Mouse (Mus musculus) liver, embryonic 13.5 days (tissue): ENCODE results near the gene Iqck. TPM values are rescaled to one million over a fixed set of nuclear protein-coding genes. Genes with fewer than 3 reads are reported as not detected.

Experiments used
- ATAC-seq: fragments of 200-750 bp; cut with Nextera tagmentation; 2 replicates; pipeline ENCODE4 v1.8.0; 2017; ENCODE audit warnings: low read depth, mild to moderate bottlenecking, moderate number of reproducible peaks, moderate library complexity
- DNase-seq: peaks from one replicate; pipeline ENCODE4 v3.0.0; 2022
- H3K27ac ChIP-seq: fragments of 300-500 bp; sonication (generic); 2 replicates; pipeline ENCODE4 v1.5.1; 2015; ENCODE audit warnings: moderate library complexity, mild to moderate bottlenecking, inconsistent platforms
- H3K27me3 ChIP-seq: fragments of 300-500 bp; sonication (generic); 2 replicates; pipeline ENCODE4 v1.6.1; 2015; ENCODE audit warnings: mild to moderate bottlenecking, inconsistent platforms
- H3K36me3 ChIP-seq: fragments of 300-500 bp; sonication (generic); 2 replicates; pipeline ENCODE4 v1.6.1; 2015; ENCODE audit warnings: mild to moderate bottlenecking, inconsistent platforms
- H3K4me1 ChIP-seq: fragments of 300-500 bp; sonication (generic); replicated peaks from 2 replicates; pipeline ENCODE4 v1.6.1; 2015; ENCODE audit warnings: inconsistent platforms
- H3K4me2 ChIP-seq: fragments of 300-500 bp; sonication (generic); 2 replicates; pipeline ENCODE4 v1.6.1; 2015; ENCODE audit warnings: inconsistent platforms, mild to moderate bottlenecking, moderate library complexity
- H3K4me3 ChIP-seq: fragments of 300-500 bp; sonication (generic); replicated peaks from 2 replicates; pipeline ENCODE4 v1.5.1; 2015; ENCODE audit warnings: mild to moderate bottlenecking, inconsistent platforms
- H3K9ac ChIP-seq: fragments of 300-500 bp; sonication (generic); 2 replicates; pipeline ENCODE4 v1.6.1; 2015; ENCODE audit warnings: mild to moderate bottlenecking, inconsistent platforms
- H3K9me3 ChIP-seq: fragments of 300-500 bp; sonication (generic); replicated peaks from 2 replicates; pipeline ENCODE4 v1.6.1; 2016; ENCODE audit warnings: inconsistent platforms
- WGBS: fragments of 180-500 bp; shearing (Covaris S2); methylation state at CpG from one replicate; pipeline ENCODE4 v1.1.7; 2015; ENCODE audit not compliant: insufficient replicate concordance; 5-methylcytosine and 5-hydroxymethylcytosine counted together
- polyA plus RNA-seq: library from polyadenylated mRNA; unstranded; fragments of >200 nt; fragmentation: Nextera tagmentation; extraction: Ambion mirVana; gene quantifications from 2 replicates; pipeline ENCODE4 v1.2.1, GENCODE M21; 2015

Gene Iqck
- polyA plus RNA-seq, 1 experiment from 2014 or later, result 0.18 TPM

- H3K4me3 ChIP-seq, result no peak overlapping the region
- no peaks in the 10 kb centered on the region for H3K27me3 ChIP-seq
- no peaks in the 10 kb centered on the region for H3K36me3 ChIP-seq
- no peaks in the 10 kb centered on the region for H3K9me3 ChIP-seq
- no peak overlapping the region for H3K4me2 ChIP-seq
- 18% methylated on average over 2 of the region's 2 CpGs for WGBS
- DNase-seq, result no peak
- no peak for ATAC-seq
- H3K4me1 ChIP-seq, result peaks cover 3% of the 10 kb centered on the region; the same call in 1 of the 2 replicates
- H3K9ac ChIP-seq, result no peak overlapping the region
- no peak overlapping the region for H3K27ac ChIP-seq
These were observed 79.8 kb downstream of the Iqck start for GRCm38 (mm10) chr7:118935306-118935705.

GRCm38 (mm10) chr7:118936844-118937243 lies 81.3 kb downstream of the Iqck start:
- Histone ChIP-seq H3K27me3 (no peaks in the 10 kb centered on the region), H3K9me3 (no peaks in the 10 kb centered on the region), H3K4me1 (peaks cover 3% of the 10 kb centered on the region; the same call in 1 of the 2 replicates), H3K9ac (no peak overlapping the region), H3K27ac (no peak overlapping the region), H3K36me3 (no peaks in the 10 kb centered on the region), H3K4me3 (no peak overlapping the region), H3K4me2 (no peak overlapping the region)
- ATAC-seq (no peak), DNase-seq (no peak)
- 50% methylated on average over 4 of the region's 4 CpGs for WGBS

DNA sequence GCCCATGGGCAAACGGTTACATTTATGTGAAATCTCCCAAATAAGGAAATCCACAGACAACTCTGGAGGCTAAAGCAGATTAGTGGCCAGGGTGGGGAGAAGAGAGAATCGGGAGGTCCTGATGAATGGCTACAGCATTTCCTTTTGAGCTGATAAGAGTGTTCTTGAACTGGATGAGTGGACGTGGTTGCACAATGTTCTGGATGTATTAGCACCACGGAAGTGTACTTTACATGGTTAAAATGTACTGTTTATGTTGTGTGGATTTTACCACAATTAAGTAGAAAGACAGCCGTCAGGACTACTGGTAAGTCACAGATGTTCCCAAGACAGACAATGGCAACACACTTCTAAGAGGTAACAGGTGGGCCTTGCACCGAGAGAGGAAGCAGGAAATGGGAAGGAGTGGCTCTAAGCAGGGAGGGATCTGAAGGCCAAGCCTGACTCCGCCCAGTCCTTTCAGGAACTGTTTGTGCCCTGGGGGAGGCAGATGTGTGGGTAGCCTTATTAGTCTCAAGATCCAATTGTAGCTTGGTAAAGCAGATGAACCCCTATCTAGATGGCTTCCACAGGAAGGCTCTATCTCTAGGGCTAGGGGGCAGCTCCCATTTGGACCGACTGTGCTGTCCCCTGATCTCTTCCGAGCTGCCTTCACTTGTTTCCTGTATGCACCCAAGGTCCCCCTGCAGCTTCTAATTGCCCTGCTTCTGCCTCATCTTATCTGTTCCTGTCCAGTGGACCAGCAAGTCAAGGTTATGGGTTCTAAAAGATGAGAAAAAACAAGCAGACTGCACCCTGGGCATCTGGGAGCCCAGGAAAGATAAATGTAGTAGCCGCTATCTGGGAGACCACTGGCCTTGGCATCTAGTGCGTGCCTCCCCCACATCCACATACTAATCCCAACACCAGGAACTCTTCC lies 82.2 kb downstream of the Iqck start:
- Histone ChIP-seq H3K27me3 (no peaks in the 10 kb centered on the region), H3K9me3 (no peaks in the 10 kb centered on the region), H3K36me3 (no peaks in the 10 kb centered on the region), H3K9ac (no peak overlapping the region), H3K27ac (no peak overlapping the region), H3K4me2 (no peak overlapping the region), H3K4me3 (no peak overlapping the region), H3K4me1 (peaks cover 3% of the 10 kb centered on the region; the same call in 1 of the 2 replicates)
- 29% methylated on average over 11 of the region's 11 CpGs for WGBS
- DNase-seq (no peak), ATAC-seq (peak; percentile 64)

DNA sequence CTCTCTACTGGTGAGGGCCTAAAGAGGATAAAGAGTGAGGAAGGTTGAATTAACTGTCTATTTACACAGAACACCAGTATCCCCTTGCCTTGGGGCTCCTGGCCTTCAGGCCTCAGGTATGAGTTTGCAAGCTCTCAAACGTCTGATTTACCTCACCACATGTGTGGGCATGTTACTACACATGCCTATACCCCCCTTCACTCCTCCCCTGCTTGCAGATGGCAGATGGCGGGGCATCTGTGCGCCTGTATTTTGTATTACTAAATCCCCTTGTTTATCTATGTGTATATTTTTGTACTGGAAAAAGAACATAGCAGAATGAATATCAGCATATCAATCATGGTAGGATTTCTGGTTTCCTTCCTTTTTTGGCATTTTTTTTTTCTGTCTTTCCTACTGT lies 86.7 kb downstream of the Iqck start:
- Histone ChIP-seq H3K9me3 (no peaks in the 10 kb centered on the region), H3K27ac (no peak overlapping the region), H3K4me2 (no peak overlapping the region), H3K36me3 (no peaks in the 10 kb centered on the region), H3K4me3 (no peak overlapping the region), H3K4me1 (peaks cover 7% of the 10 kb centered on the region; the same call in 1 of the 2 replicates), H3K27me3 (no peaks in the 10 kb centered on the region), H3K9ac (no peak overlapping the region)
- no peak for DNase-seq
- ATAC-seq, result no peak
- 61% methylated on average over 3 of the region's 3 CpGs for WGBS

DNA sequence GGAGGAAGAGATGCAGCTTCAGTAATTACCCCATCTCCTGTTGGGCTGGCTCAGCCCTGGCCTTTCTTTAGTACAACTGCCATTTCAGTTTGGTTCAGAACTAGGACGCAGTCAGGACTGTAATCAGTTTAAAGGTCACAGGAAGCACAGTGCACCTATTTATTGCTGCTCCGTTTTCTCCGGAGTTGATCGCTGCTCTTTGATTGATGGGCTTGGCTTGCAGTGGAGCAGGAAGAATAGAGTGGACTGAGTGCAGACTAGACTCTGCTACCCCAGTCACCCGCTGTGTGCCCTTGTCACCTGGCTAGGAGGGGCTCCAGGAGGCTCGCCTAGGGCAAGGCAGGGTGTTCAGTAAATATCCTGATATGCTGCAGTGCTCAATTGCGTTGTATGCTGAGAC lies 87.6 kb downstream of the Iqck start:
- DNase-seq, result no peak
- H3K36me3 ChIP-seq, result no peaks in the 10 kb centered on the region
- ATAC-seq, result no peak
- H3K27ac ChIP-seq, result no peak overlapping the region
- H3K4me1 ChIP-seq, result 0 out of 2 replicates have a peak, but pooled peaks cover 4% of the 10 kb centered on the region
- H3K9ac ChIP-seq, result no peak overlapping the region
- H3K4me3 ChIP-seq, result no peak overlapping the region
- 28% methylated on average over 7 of the region's 7 CpGs for WGBS
- H3K9me3 ChIP-seq, result no peaks in the 10 kb centered on the region
- H3K27me3 ChIP-seq, result no peaks in the 10 kb centered on the region
- H3K4me2 ChIP-seq, result no peak overlapping the region

DNA sequence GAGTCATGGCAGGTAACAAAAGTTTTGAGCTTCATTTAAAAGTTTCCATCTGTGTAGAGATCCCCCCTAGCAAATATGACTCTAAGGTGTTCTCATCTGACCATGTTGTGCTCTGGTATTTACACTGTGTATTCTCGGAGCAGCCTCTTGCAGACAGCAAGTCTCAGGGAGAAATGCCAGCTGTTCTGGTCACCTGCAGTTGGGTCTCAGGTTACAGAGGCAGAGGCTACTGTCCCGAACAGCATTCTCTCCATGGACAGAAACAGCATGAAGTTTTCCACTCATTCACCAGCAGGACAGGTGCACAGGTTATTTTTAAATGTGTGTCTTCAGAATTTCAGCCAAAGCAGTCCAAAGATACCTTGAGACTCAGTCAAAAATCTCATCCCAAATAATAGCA lies 89.3 kb downstream of the Iqck start:
- WGBS, result 45% methylated on average over 2 of the region's 2 CpGs
- Histone ChIP-seq H3K4me3 (no peak overlapping the region), H3K27me3 (no peaks in the 10 kb centered on the region), H3K9ac (no peak overlapping the region), H3K4me2 (no peak overlapping the region), H3K27ac (no peak overlapping the region), H3K4me1 (0 out of 2 replicates have a peak, but pooled peaks cover 4% of the 10 kb centered on the region), H3K36me3 (no peaks in the 10 kb centered on the region), H3K9me3 (no peaks in the 10 kb centered on the region)
- ATAC-seq (no peak), DNase-seq (no peak)

DNA sequence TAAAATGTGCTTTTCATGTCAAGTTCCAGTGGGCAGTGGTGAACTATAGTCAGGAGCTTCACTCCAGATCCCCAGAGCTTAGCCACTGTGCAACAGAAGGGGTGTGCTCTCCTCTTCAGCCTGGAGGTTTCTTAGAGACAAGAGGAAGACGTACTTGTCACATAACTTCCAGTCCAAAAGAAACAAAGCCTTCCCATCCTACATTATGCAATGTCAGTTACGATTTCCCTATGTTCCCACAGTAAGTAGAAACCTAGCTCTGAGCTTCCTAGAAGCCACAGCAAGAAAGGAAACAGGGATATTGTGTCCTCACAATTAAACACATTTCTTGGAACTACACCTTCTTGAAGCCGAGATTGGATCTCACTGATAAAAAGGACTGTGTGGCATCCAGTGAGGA lies 91.7 kb downstream of the Iqck start:
- no peak overlapping the region for H3K9ac ChIP-seq
- no peaks in the 10 kb centered on the region for H3K36me3 ChIP-seq
- H3K9me3 ChIP-seq, result no peaks in the 10 kb centered on the region
- 0 out of 2 replicates have a peak, but pooled peaks cover 4% of the 10 kb centered on the region for H3K4me1 ChIP-seq
- ATAC-seq (no peak), DNase-seq (no peak)
- no peaks in the 10 kb centered on the region for H3K27me3 ChIP-seq
- no peak overlapping the region for H3K27ac ChIP-seq
- 26% methylated on average over 3 of the region's 3 CpGs for WGBS
- H3K4me3 ChIP-seq, result no peak overlapping the region
- no peak overlapping the region for H3K4me2 ChIP-seq

- H3K4me3 ChIP-seq, result no peak overlapping the region
- ATAC-seq (no peak), DNase-seq (no peak)
- no peak overlapping the region for H3K4me2 ChIP-seq
- WGBS, result 53% methylated on average over 2 of the region's 2 CpGs
- H3K36me3 ChIP-seq, result no peaks in the 10 kb centered on the region
- no peak overlapping the region for H3K9ac ChIP-seq
- H3K4me1 ChIP-seq, result no peaks in the 10 kb centered on the region
- no peaks in the 10 kb centered on the region for H3K9me3 ChIP-seq
- no peak overlapping the region for H3K27ac ChIP-seq
- no peaks in the 10 kb centered on the region for H3K27me3 ChIP-seq
These were observed 93.2 kb downstream of the Iqck start for GRCm38 (mm10) chr7:118948677-118949282.

DNA sequence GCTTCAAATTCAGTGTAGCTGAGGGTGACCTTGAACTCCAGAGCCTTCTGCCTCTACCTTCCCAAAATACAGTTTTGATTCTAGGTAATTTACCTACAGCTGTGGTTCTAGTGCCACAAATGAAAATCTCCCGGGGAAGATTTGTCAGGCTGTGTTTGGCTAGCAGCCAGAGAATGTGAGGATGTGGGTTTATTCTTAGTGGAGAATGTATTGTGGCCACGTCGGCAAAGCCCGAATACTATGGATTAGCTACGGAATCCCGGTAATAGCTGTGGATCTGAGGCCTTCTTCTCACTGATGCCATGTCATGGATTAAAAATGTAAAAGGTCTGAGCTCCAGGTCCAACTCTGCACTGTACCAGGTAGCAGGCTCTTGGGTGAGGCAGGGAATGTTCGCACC lies 94.2 kb downstream of the Iqck start:
- H3K4me1 ChIP-seq, result no peaks in the 10 kb centered on the region
- H3K4me2 ChIP-seq, result no peak overlapping the region
- ATAC-seq (no peak), DNase-seq (no peak)
- H3K27me3 ChIP-seq, result no peaks in the 10 kb centered on the region
- H3K36me3 ChIP-seq, result no peaks in the 10 kb centered on the region
- no peak overlapping the region for H3K27ac ChIP-seq
- no peaks in the 10 kb centered on the region for H3K9me3 ChIP-seq
- no peak overlapping the region for H3K4me3 ChIP-seq
- WGBS, result 65% methylated on average over 7 of the region's 7 CpGs
- H3K9ac ChIP-seq, result no peak overlapping the region

GRCm38 (mm10) chr7:118953626-118954282 lies 98.2 kb downstream of the Iqck start:
- Histone ChIP-seq H3K4me1 (no peaks in the 10 kb centered on the region), H3K27me3 (no peaks in the 10 kb centered on the region), H3K9ac (no peak overlapping the region), H3K4me3 (no peak overlapping the region), H3K4me2 (no peak overlapping the region), H3K36me3 (no peaks in the 10 kb centered on the region), H3K27ac (no peak overlapping the region), H3K9me3 (no peaks in the 10 kb centered on the region)
- no peak for ATAC-seq
- 56% methylated on average over 11 of the region's 11 CpGs for WGBS
- DNase-seq, result no peak

DNA sequence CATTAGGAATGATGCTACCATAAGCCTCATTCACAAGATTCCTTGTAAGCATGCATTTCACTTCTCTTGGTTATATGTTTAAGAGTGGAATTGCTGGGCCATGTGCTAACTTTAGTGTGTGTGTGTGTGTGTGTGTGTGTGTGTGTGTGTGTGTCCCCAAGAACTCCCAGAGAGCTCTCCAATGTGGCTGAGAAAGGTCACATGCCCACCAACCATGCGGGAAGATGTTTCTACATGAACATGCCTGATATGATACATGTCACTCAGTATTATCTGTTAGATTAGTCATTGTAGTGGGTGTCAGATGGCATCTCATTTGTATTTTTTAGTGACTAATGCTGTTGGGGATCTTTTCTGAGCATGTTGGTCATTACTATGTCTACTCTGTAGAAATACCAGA lies 99.4 kb downstream of the Iqck start:
- DNase-seq (no peak), ATAC-seq (no peak)
- H3K36me3 ChIP-seq, result no peaks in the 10 kb centered on the region
- WGBS, result 48% methylated on average over 1 of the region's 1 CpGs
- no peak overlapping the region for H3K27ac ChIP-seq
- H3K4me2 ChIP-seq, result no peak overlapping the region
- H3K9me3 ChIP-seq, result no peaks in the 10 kb centered on the region
- no peak overlapping the region for H3K9ac ChIP-seq
- H3K4me3 ChIP-seq, result no peak overlapping the region
- no peaks in the 10 kb centered on the region for H3K27me3 ChIP-seq
- no peaks in the 10 kb centered on the region for H3K4me1 ChIP-seq
